Mouse (Mus musculus): Measurements from ENCODE around the gene Zfp870. TPM values are rescaled to one million over a fixed set of nuclear protein-coding genes. Genes with fewer than 3 reads are reported as not detected.
A peak's percentile ranks its signal among the peaks of the same experiment; 100 is the strongest.

The Zfp870 gene
- polyA plus RNA-seq (2015; fragmentation: Nextera tagmentation; extraction: Ambion mirVana): 7.4 and 7.8 TPM in 2 replicates

DNA sequence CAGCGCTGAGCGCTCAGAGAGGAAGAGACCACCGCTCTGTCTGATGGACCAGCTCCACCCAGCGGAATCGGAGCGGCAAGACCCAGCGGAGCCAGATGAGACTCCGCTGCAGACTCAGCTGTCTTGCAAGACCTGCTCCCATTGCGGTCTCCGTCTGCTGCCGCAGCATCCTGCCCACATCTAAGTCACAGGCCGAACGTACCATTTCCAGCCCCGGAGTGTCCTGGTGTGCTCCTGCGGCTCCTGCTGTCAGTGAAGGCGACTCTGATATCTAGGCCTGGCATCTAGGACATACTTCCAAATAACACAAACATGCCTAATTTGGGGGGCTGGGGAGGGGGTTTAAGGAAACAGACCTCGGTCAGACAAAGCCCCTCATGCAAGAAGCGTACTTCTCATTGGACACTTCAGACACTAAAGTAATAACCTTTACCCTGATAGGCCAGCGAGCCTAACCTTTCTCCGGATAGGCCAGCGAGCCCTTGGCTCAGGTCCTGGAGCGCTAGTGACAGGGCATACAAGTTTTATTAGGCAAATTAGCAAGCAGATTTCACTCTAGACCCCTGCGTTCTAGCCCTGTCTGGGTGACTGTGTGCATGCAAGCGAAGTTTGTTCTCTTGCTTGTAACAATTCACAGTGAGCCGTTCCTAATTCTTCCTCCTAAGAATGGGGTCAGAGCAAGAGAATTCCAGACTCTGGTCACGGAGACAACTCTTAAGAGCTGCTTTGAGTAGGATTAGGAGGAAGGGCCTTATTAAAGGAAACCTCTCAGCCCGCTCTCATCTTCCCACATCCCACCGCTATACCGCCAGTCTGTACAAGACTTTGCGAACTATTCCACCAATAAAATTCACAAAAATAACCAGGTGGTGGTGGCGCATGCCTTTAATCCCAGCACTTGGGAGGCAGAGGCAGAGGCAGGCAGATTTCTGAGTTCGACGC, at the start of gene Zfp870:
TSS of gene Zfp870 (minus strand) at position 404 of the 942 bp plus-strand sequence.
- peak; percentile 99 for ATAC-seq (ENCODE audit: low FRiP score)
- Histone ChIP-seq H3K27me3 (no peaks in the 10 kb centered on the region), H3K9ac (peak within 1 kb of the TSS; percentile 83), H3K27ac (peak within 1 kb of the TSS; percentile 79), H3K4me2 (peak within 1 kb of the TSS; percentile 79), H3K36me3 (no peaks in the 10 kb centered on the region; the same call in 1 of the 2 replicates), H3K9me3 (no peaks in the 10 kb centered on the region), H3K4me1 (replicated peaks) (peaks cover 22% of the 10 kb centered on the region), H3K4me3 (peak within 1 kb of the TSS; percentile 59)
- 12% methylated on average over 33 of the region's 33 CpGs for WGBS

GRCm38 (mm10) chr17:32939831-32940230, 48.4 kb upstream of the Zfp870 start:
- Histone ChIP-seq H3K4me2 (no peak overlapping the region), H3K36me3 (no peaks in the 10 kb centered on the region), H3K4me1 (replicated peaks) (no peaks in the 10 kb centered on the region), H3K9ac (no peak overlapping the region), H3K27me3 (no peaks in the 10 kb centered on the region), H3K9me3 (no peaks in the 10 kb centered on the region), H3K27ac (no peak overlapping the region), H3K4me3 (no peak overlapping the region)
- WGBS: 86% methylated on average over 4 of the region's 4 CpGs
- no peak for ATAC-seq (ENCODE audit: low FRiP score)

- peaks cover 28% of the 10 kb centered on the region for H3K27me3 ChIP-seq
- peaks cover 4% of the 10 kb centered on the region for H3K4me1 ChIP-seq (replicated peaks)
- H3K36me3 ChIP-seq: no peaks in the 10 kb centered on the region
- 80% methylated on average over 5 of the region's 5 CpGs for WGBS
- H3K9ac ChIP-seq: no peak overlapping the region
- H3K27ac ChIP-seq: no peak overlapping the region
- H3K4me3 ChIP-seq: no peak overlapping the region
- no peak overlapping the region for H3K4me2 ChIP-seq
- ATAC-seq (ENCODE audit: low FRiP score): no peak
- H3K9me3 ChIP-seq: no peaks in the 10 kb centered on the region
Measured at GRCm38 (mm10) chr17:32927803-32928202, 36.4 kb upstream of the Zfp870 start.

GRCm38 (mm10) chr17:32924658-32925312, 33.3 kb upstream of the Zfp870 start:
- peak; percentile 95 for ATAC-seq (ENCODE audit: low FRiP score)
- H3K27me3 ChIP-seq: peaks cover 32% of the 10 kb centered on the region
- H3K9ac ChIP-seq: peak overlapping the region; percentile 82
- H3K36me3 ChIP-seq: no peaks in the 10 kb centered on the region
- peak overlapping the region; percentile 80 for H3K27ac ChIP-seq
- H3K4me3 ChIP-seq: peak overlapping the region; percentile 54
- WGBS: 15% methylated on average over 32 of the region's 32 CpGs
- H3K9me3 ChIP-seq: peaks cover 7% of the 10 kb centered on the region
- peak overlapping the region; percentile 81 for H3K4me2 ChIP-seq
- H3K4me1 ChIP-seq (replicated peaks): peaks cover 4% of the 10 kb centered on the region

DNA sequence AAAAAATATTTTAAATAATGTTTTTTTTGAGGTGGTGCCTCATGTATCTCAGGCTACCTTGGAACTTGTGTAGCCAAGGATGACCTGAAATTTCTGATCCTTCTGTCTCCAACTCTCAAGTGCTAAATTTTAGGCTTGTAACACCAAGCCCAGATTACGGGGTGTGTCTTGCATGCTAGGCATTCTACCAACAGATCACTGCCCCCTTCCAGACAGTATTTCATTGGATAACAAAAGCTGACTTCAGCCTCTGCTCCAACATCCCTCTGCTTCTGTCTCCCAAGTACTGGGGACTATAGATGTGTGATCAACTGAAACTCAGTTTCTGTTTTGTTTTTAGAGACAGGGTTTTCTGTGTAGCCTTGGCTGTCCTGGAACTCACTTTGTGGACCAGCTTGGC, 32.2 kb upstream of the Zfp870 start:
- no peaks in the 10 kb centered on the region for H3K36me3 ChIP-seq
- no peak overlapping the region for H3K9ac ChIP-seq
- peaks cover 4% of the 10 kb centered on the region for H3K4me1 ChIP-seq (replicated peaks)
- no peak for ATAC-seq (ENCODE audit: low FRiP score)
- peaks cover 27% of the 10 kb centered on the region for H3K27me3 ChIP-seq
- H3K4me3 ChIP-seq: no peak overlapping the region
- 94% methylated on average over 1 of the region's 1 CpGs for WGBS
- peaks cover 7% of the 10 kb centered on the region for H3K9me3 ChIP-seq
- H3K27ac ChIP-seq: no peak overlapping the region
- no peak overlapping the region for H3K4me2 ChIP-seq

- no peak overlapping the region for H3K4me2 ChIP-seq
- H3K27ac ChIP-seq: no peak overlapping the region
- H3K36me3 ChIP-seq: no peaks in the 10 kb centered on the region
- peaks cover 7% of the 10 kb centered on the region for H3K9me3 ChIP-seq
- no peak overlapping the region for H3K9ac ChIP-seq
- 88% methylated on average over 2 of the region's 2 CpGs for WGBS
- no peak overlapping the region for H3K4me3 ChIP-seq
- no peaks in the 10 kb centered on the region for H3K4me1 ChIP-seq (replicated peaks)
- H3K27me3 ChIP-seq: peaks cover 33% of the 10 kb centered on the region
- no peak for ATAC-seq (ENCODE audit: low FRiP score)
Measured at GRCm38 (mm10) chr17:32919123-32919522, 27.7 kb upstream of the Zfp870 start.

GRCm38 (mm10) chr17:32917131-32917530, 25.7 kb upstream of the Zfp870 start, which contains the start of gene Cyp4f14:
Gene Cyp4f14, minus strand, starts transcription at chr17:32917342.
- 68% methylated on average over 2 of the region's 2 CpGs for WGBS
- Histone ChIP-seq H3K27me3 (peaks cover 36% of the 10 kb centered on the region), H3K4me3 (no peak within 1 kb of the TSS), H3K36me3 (no peaks in the 10 kb centered on the region), H3K9ac (no peak within 1 kb of the TSS), H3K27ac (no peak within 1 kb of the TSS), H3K4me2 (no peak within 1 kb of the TSS), H3K9me3 (peaks cover 7% of the 10 kb centered on the region), H3K4me1 (replicated peaks) (no peaks in the 10 kb centered on the region)
- no peak for ATAC-seq (ENCODE audit: low FRiP score)

- Histone ChIP-seq H3K36me3 (no peaks in the 10 kb centered on the region), H3K9ac (no peak overlapping the region), H3K4me3 (no peak overlapping the region), H3K27me3 (peaks cover 33% of the 10 kb centered on the region), H3K4me2 (no peak overlapping the region), H3K27ac (no peak overlapping the region), H3K4me1 (replicated peaks) (no peaks in the 10 kb centered on the region), H3K9me3 (peaks cover 7% of the 10 kb centered on the region)
- ATAC-seq (ENCODE audit: low FRiP score): no peak
- 91% methylated on average over 1 of the region's 1 CpGs for WGBS
Measured at GRCm38 (mm10) chr17:32916075-32916474, 24.6 kb upstream of the Zfp870 start.

DNA sequence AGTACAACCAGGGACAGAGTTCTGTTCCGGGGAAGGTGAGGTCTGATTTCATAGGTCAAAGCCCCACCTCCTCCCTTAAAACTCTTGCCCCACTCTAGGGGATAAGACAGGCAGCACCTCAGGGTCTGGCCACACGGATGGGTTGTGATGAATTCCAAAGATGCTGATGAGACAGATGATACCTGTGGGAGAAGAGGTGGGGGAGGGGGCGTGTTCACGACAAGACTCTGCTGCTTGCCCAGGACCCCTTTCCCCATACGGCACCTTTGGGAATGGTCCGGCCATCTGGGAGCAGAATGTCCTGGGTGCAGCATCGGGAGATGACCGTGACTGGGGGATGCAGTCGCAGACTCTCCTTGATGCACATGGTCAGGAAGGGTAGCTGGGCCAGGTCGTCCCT, 14.7 kb upstream of the Zfp870 start:
- Histone ChIP-seq H3K36me3 (no peaks in the 10 kb centered on the region), H3K9me3 (no peaks in the 10 kb centered on the region), H3K27ac (no peak overlapping the region), H3K4me2 (no peak overlapping the region), H3K27me3 (peaks cover 20% of the 10 kb centered on the region; the same call in 1 of the 2 replicates), H3K9ac (no peak overlapping the region), H3K4me3 (no peak overlapping the region), H3K4me1 (replicated peaks) (0 out of 2 replicates have a peak, but pooled peaks cover 4% of the 10 kb centered on the region)
- 78% methylated on average over 10 of the region's 10 CpGs for WGBS
- no peak for ATAC-seq (ENCODE audit: low FRiP score)

GRCm38 (mm10) chr17:32905239-32905638, 13.8 kb upstream of the Zfp870 start:
- 15% methylated on average over 19 of the region's 19 CpGs for WGBS
- H3K9ac ChIP-seq: peak overlapping the region; percentile 60
- no peak for ATAC-seq (ENCODE audit: low FRiP score)

DNA sequence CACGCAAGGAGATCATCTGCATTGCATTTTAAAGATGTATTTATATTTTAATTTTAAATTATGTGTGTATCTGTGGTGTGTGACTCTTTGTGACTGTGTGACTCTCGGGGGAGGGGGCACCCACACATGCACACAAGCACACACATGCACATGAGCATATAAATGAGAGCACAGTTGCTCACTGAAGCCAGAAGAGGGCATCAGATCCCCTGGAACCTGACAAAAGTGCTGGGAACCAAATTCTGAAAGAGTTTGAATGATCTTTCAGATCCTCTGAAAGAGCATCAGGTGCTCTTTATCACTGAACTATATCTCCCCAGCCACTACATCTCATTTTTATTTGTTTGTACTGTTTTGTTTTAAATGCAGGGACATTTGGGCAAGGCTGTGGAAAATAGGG, 13.0 kb upstream of the Zfp870 start:
- WGBS: 71% methylated on average over 2 of the region's 2 CpGs
- Histone ChIP-seq H3K4me1 (replicated peaks) (0 out of 2 replicates have a peak, but pooled peaks cover 4% of the 10 kb centered on the region), H3K9me3 (no peaks in the 10 kb centered on the region), H3K4me3 (no peak overlapping the region), H3K27ac (no peak overlapping the region), H3K4me2 (no peak overlapping the region), H3K36me3 (no peaks in the 10 kb centered on the region), H3K9ac (no peak overlapping the region), H3K27me3 (peaks cover 20% of the 10 kb centered on the region; the same call in 1 of the 2 replicates)
- ATAC-seq (ENCODE audit: low FRiP score): no peak

More at GRCm38 (mm10) chr17:32905239-32905638, 13.8 kb upstream of the Zfp870 start:
- no peaks in the 10 kb centered on the region for H3K36me3 ChIP-seq
- 0 out of 2 replicates have a peak, but pooled peaks cover 4% of the 10 kb centered on the region for H3K4me1 ChIP-seq (replicated peaks)
- H3K4me3 ChIP-seq: peak overlapping the region; percentile 27
- H3K9me3 ChIP-seq: no peaks in the 10 kb centered on the region
- no peak overlapping the region for H3K27ac ChIP-seq
- H3K27me3 ChIP-seq: peaks cover 20% of the 10 kb centered on the region; the same call in 1 of the 2 replicates
- H3K4me2 ChIP-seq: peak overlapping the region; percentile 50

Measured in hindbrain, embryonic 13.5 days (tissue).